Mouse (Mus musculus): Measurements from ENCODE around the gene Rad23a. TPM values are rescaled to one million over a fixed set of nuclear protein-coding genes. Genes with fewer than 3 reads are reported as not detected.

Gene Rad23a
- polyA plus RNA-seq, 1 experiment from 2014 or later = 130 TPM

DNA sequence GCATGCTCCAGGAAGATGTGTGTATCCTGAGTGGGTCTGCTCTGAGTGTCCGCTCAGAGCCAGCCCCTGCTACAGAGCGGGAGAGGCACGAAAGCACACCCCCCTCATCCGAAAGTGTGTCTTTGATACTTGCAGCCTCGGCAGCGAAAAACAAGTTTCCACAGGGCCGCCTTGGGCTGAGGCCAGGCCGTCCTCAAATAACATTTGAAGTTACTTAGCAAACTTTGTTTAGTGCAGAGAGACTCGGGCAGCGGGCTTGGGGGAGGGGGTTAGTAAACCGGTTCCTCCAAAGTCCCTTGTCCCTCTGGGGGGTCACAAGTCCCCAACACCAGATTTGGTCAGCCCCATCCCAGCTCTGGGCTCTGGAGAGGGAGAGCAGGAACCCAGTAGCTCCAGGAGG, 51.6 kb downstream of the Rad23a start:
- H3K36me3 ChIP-seq (replicated peaks) = no peaks in the 10 kb centered on the region
- 7% methylated on average over 11 of the region's 11 CpGs for WGBS
- H3K4me1 ChIP-seq = peaks cover 33% of the 10 kb centered on the region
- H3K4me3 ChIP-seq = no peak overlapping the region
- H3K27ac ChIP-seq = no peak overlapping the region
- H3K27me3 ChIP-seq (ENCODE audit: poor library complexity, severe bottlenecking) = peaks cover 100% of the 10 kb centered on the region
- H3K9me3 ChIP-seq = no peaks in the 10 kb centered on the region
- DNase-seq (ENCODE audit: extremely low spot score, low spot score) = no peak

DNA sequence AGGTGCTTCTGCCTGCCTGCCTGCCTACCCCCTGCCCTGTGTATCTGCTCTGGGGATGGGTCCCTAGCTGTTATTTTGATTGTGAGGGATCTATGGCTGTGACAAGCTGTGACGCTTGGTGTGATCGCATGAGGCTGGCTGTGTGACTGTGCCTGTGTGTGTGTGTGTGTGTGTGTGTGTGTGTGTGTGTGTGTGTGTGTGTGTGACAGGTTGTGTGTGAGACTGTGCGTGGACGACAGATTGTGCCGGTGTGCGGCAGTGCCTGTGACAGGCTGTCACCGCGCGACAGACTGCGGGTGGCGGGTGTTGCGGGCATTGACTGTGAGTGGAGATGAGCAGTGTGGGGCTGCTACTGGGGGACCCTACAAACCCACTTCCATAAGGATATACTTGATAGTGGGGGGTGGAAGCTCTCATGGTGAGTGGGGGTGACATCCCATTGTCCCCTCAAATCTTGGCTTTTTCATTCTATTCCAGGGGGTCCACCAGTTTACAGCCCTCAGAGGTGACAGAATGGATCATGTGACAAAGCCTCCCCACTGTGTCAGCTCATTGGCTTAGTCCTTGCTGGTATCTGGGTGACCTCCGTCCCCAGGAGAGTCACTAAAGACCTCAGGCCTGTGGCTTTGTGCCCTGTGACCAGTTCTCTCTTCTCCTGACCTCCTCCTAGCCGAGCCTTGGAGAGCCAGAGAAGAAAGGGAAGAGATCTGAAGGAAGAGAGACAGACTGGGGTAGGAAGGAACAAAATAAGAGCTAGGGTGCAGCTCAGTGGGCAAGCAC, 52.8 kb downstream of the Rad23a start:
- H3K27ac ChIP-seq = no peak overlapping the region
- DNase-seq (ENCODE audit: extremely low spot score, low spot score) = peak; percentile 15
- peaks cover 28% of the 10 kb centered on the region for H3K4me1 ChIP-seq
- peaks cover 100% of the 10 kb centered on the region for H3K27me3 ChIP-seq (ENCODE audit: poor library complexity, severe bottlenecking)
- no peak overlapping the region for H3K4me3 ChIP-seq
- H3K9me3 ChIP-seq = no peaks in the 10 kb centered on the region
- WGBS = 1% methylated on average over 13 of the region's 14 CpGs
- no peaks in the 10 kb centered on the region for H3K36me3 ChIP-seq (replicated peaks)

DNA sequence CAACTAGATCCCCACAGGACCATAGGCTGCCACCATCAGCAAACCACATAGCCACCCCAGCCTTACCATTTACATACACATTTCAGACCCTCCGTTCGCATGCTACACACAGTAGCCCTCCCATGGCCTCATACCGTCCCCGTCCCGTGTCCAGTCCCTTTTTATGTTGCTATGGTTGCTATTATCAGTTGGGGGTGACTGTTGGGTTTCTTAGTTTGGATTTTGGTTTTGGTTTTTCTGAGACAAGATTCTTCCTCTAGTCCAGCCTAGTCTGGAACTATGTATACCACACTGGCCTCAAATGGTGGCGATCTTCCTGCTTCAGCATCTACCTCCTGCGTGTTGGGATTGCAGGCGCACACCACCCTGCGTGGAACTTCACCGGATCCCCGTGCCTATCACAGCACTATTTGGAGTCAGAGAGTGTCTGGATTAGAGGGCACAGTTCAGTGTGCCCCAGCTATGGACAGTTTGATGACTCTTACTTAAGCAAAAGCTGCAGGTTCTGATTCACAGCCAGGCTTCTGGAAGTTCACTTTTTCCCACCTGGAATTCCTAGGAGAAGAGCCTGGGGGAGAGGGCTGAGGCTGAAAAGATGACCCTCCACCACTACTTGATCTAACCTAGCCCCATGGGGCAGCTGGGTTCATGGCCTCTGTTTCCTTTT, 53.5 kb downstream of the Rad23a start:
- DNase-seq (ENCODE audit: extremely low spot score, low spot score) = peak; percentile 24
- Histone ChIP-seq H3K36me3 (replicated peaks) (no peaks in the 10 kb centered on the region), H3K4me1 (peaks cover 31% of the 10 kb centered on the region), H3K27ac (no peak overlapping the region), H3K4me3 (no peak overlapping the region), H3K9me3 (no peaks in the 10 kb centered on the region), H3K27me3 (ENCODE audit: poor library complexity, severe bottlenecking) (peaks cover 100% of the 10 kb centered on the region)
- 3% methylated on average over 11 of the region's 11 CpGs for WGBS

DNA sequence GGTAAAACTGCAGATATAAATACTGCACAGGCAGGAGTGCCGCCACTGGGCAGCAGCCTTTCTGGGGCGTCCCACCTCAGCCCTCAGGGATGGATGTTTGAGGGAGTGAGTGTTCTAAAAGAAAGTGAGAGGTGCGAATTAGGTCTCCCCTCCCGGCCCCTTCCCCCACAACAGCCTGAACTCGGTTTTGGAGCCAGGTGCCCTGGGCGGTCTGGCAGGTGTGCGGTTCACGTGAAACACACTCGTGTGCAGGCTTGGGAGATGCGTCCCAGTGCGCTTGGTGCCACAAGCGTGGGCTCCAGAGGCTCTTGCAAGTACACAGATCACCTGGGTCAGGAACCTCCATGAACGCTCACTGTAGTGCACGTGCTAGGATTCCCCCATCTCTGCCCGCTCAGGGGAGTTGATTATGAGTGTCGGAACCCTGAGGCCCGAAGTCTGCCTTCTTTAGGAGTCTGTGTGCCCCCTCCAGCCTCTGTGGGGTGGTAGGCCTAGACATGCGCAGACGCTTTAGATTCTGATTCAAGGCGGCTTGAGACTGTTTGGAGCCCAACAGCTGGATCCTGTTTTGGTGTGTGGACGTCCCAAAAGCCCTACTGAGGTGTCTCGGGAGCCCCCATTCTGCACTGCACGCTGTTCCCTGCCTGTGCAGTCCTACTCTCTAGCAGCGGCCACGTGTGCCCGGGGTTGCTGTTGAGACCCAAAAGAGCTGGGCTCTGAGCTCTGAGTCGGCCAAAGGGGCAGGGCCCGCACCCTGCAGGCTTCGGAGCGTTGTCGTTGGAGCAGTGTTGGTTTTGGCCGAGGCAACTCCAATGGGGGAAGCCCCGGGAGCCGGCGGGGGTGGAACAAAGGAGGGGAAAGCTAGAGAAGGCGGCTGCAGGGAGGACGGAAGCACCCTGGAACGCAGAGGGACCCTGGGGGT, 54.4 kb downstream of the Rad23a start:
- H3K36me3 ChIP-seq (replicated peaks) = no peaks in the 10 kb centered on the region
- WGBS = under 1% methylated on average over 38 of the region's 38 CpGs
- no peaks in the 10 kb centered on the region for H3K9me3 ChIP-seq
- H3K27ac ChIP-seq = no peak overlapping the region
- DNase-seq (ENCODE audit: extremely low spot score, low spot score) = peak; percentile 40
- peaks cover 100% of the 10 kb centered on the region for H3K27me3 ChIP-seq (ENCODE audit: poor library complexity, severe bottlenecking)
- no peak overlapping the region for H3K4me3 ChIP-seq
- peaks cover 39% of the 10 kb centered on the region for H3K4me1 ChIP-seq

DNA sequence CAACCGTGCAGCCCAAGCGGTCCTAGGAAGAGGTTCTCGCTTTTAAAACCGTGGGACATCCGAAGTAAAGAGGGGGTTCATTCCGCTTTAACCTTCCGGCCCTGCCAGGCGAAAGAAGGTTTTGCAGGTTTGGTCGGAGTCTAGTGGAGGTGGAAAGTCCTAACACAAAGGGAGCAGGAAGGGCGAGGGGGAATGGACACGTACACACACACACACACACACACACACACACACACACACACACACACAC, 55.0 kb downstream of the Rad23a start:
- H3K4me3 ChIP-seq = no peak overlapping the region
- no peaks in the 10 kb centered on the region for H3K36me3 ChIP-seq (replicated peaks)
- under 1% methylated on average over 11 of the region's 11 CpGs for WGBS
- H3K9me3 ChIP-seq = no peaks in the 10 kb centered on the region
- peaks cover 100% of the 10 kb centered on the region for H3K27me3 ChIP-seq (ENCODE audit: poor library complexity, severe bottlenecking)
- peak; percentile 19 for DNase-seq (ENCODE audit: extremely low spot score, low spot score)
- H3K27ac ChIP-seq = no peak overlapping the region
- H3K4me1 ChIP-seq = peaks cover 39% of the 10 kb centered on the region

DNA sequence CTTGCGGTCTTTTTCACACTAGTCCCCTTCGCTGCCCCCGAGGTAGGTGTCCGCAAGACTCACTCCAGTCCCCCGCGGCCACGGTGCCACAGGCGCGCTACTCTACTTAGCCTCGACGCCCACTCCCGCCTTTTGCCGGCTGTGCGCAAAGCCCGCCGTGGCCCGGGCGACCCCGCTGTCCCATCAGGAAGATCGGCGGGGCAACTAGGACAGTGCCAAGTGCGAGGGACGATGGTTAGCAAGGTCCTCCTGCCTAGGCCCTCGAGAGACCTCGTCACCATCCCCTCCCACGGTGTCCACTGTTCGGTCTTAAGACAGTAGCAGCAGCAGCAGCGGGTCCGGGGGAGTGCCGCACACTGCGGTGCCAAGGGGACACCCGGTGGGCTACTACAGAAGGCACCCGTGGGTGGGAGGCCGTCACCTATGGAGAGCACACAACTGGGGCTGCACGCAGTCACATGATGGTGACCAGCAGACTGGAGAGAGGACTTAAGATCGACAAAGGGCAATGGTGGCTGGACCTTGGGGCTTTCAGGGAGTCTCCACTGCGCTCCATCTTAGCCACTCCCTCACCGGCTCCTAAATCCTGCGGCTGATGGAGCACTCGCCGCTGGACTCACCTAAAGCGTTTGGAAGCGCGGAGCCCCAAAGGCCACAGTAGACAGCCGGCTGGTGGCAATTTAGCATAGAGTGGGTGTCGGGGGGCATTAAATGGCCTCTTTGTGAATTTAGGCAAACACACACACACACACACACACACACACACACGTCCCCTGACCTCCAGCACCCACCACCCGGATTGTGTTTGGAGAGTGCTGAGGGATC, 55.6 kb downstream of the Rad23a start:
- peak overlapping the region; percentile 5; the same call in 1 of the 2 replicates for H3K4me3 ChIP-seq
- no peak overlapping the region for H3K27ac ChIP-seq
- H3K27me3 ChIP-seq (ENCODE audit: poor library complexity, severe bottlenecking) = peaks cover 100% of the 10 kb centered on the region
- H3K9me3 ChIP-seq = no peaks in the 10 kb centered on the region
- under 1% methylated on average over 48 of the region's 48 CpGs for WGBS
- no peaks in the 10 kb centered on the region for H3K36me3 ChIP-seq (replicated peaks)
- peak; percentile 48 for DNase-seq (ENCODE audit: extremely low spot score, low spot score)
- H3K4me1 ChIP-seq = peaks cover 42% of the 10 kb centered on the region

Small RNA genes within 50 kb of the gene (microRNA-seq; reads per million reads assigned to microRNA genes)
- 2.4 reads per million for gene Mir7069

Other genes with a start within 250 kb of the Rad23a start
- gene Ier2, start 177.8 kb downstream of the Rad23a start, polyA plus RNA-seq (2016; fragmentation: Nextera tagmentation; extraction: Ambion mirVana) = 91.4 and 96.9 TPM in 2 replicates
- gene Trmt1, start 154.4 kb downstream of the Rad23a start, polyA plus RNA-seq (2016; fragmentation: Nextera tagmentation; extraction: Ambion mirVana) = 68.8 and 69.3 TPM in 2 replicates
- 31.3 and 31.5 TPM in 2 replicates for gene Nacc1, start 152.8 kb downstream of the Rad23a start, polyA plus RNA-seq (2016; fragmentation: Nextera tagmentation; extraction: Ambion mirVana)
- 4.9 and 5.8 TPM in 2 replicates for gene Lyl1, start 139.2 kb downstream of the Rad23a start, polyA plus RNA-seq (2016; fragmentation: Nextera tagmentation; extraction: Ambion mirVana)
- gene G430095P16Rik, start 117.7 kb downstream of the Rad23a start, polyA plus RNA-seq (2016; fragmentation: Nextera tagmentation; extraction: Ambion mirVana) = 1.3 and 2.1 TPM in 2 replicates
- gene Nfix, start 40.3 kb downstream of the Rad23a start, polyA plus RNA-seq (2016; fragmentation: Nextera tagmentation; extraction: Ambion mirVana) = 0.46 and 1.8 TPM in 2 replicates
- 2.9 and 3.5 TPM in 2 replicates for gene Dand5, start 17.8 kb downstream of the Rad23a start, polyA plus RNA-seq (2016; fragmentation: Nextera tagmentation; extraction: Ambion mirVana)
- gene Gadd45gip1, start 9.1 kb downstream of the Rad23a start, polyA plus RNA-seq (2016; fragmentation: Nextera tagmentation; extraction: Ambion mirVana) = 49.1 and 49.6 TPM in 2 replicates
- 735 and 764 TPM in 2 replicates for gene Calr, start 6.3 kb upstream of the Rad23a start, polyA plus RNA-seq (2016; fragmentation: Nextera tagmentation; extraction: Ambion mirVana)
- 143 and 144 TPM in 2 replicates for gene Farsa, start 16.3 kb upstream of the Rad23a start, polyA plus RNA-seq (2016; fragmentation: Nextera tagmentation; extraction: Ambion mirVana)
- 91.1 and 92.7 TPM in 2 replicates for gene Syce2, start 31.4 kb upstream of the Rad23a start, polyA plus RNA-seq (2016; fragmentation: Nextera tagmentation; extraction: Ambion mirVana)
- 44.6 and 49.6 TPM in 2 replicates for gene Gcdh, start 53.3 kb upstream of the Rad23a start, polyA plus RNA-seq (2016; fragmentation: Nextera tagmentation; extraction: Ambion mirVana)
- gene Klf1, start 61.3 kb upstream of the Rad23a start, polyA plus RNA-seq (2016; fragmentation: Nextera tagmentation; extraction: Ambion mirVana) = 18.3 and 24.3 TPM in 2 replicates
- 7.9 and 9.2 TPM in 2 replicates for gene Dnase2a, start 67.9 kb upstream of the Rad23a start, polyA plus RNA-seq (2016; fragmentation: Nextera tagmentation; extraction: Ambion mirVana)
- 2.6 and 3.8 TPM in 2 replicates for gene Mast1, start 96.7 kb upstream of the Rad23a start, polyA plus RNA-seq (2016; fragmentation: Nextera tagmentation; extraction: Ambion mirVana)
- gene Rtbdn, start 106.3 kb upstream of the Rad23a start, polyA plus RNA-seq (2016; fragmentation: Nextera tagmentation; extraction: Ambion mirVana) = 1.3 and 1.8 TPM in 2 replicates
- not detected in 2 replicates for gene Gm49661, start 128.8 kb upstream of the Rad23a start, polyA plus RNA-seq (2016; fragmentation: Nextera tagmentation; extraction: Ambion mirVana)
- 1,199 and 1,255 TPM in 2 replicates for gene Prdx2, start 128.9 kb upstream of the Rad23a start, polyA plus RNA-seq (2016; fragmentation: Nextera tagmentation; extraction: Ambion mirVana)
- 163 and 173 TPM in 2 replicates for gene Rnaseh2a, start 129.1 kb upstream of the Rad23a start, polyA plus RNA-seq (2016; fragmentation: Nextera tagmentation; extraction: Ambion mirVana)
- 3.8 and 4.0 TPM in 2 replicates for gene Junb, start 138.1 kb upstream of the Rad23a start, polyA plus RNA-seq (2016; fragmentation: Nextera tagmentation; extraction: Ambion mirVana)
- 18.3 and 19.0 TPM in 2 replicates for gene Hook2, start 149.9 kb upstream of the Rad23a start, polyA plus RNA-seq (2016; fragmentation: Nextera tagmentation; extraction: Ambion mirVana)
- gene Best2, start 173.9 kb upstream of the Rad23a start, polyA plus RNA-seq (2016; fragmentation: Nextera tagmentation; extraction: Ambion mirVana) = not detected in 2 replicates
- 164 and 166 TPM in 2 replicates for gene Asna1, start 184.6 kb upstream of the Rad23a start, polyA plus RNA-seq (2016; fragmentation: Nextera tagmentation; extraction: Ambion mirVana)
- 123 and 142 TPM in 2 replicates for gene Trir, start 186.2 kb upstream of the Rad23a start, polyA plus RNA-seq (2016; fragmentation: Nextera tagmentation; extraction: Ambion mirVana)
- 31.5 and 33.2 TPM in 2 replicates for gene Tnpo2, start 196.2 kb upstream of the Rad23a start, polyA plus RNA-seq (2016; fragmentation: Nextera tagmentation; extraction: Ambion mirVana)
- gene Fbxw9, start 219.4 kb upstream of the Rad23a start, polyA plus RNA-seq (2016; fragmentation: Nextera tagmentation; extraction: Ambion mirVana) = 22.9 and 26.3 TPM in 2 replicates
- not detected in 2 replicates for gene Gm5741, start 227.3 kb upstream of the Rad23a start, polyA plus RNA-seq (2016; fragmentation: Nextera tagmentation; extraction: Ambion mirVana)
- gene Dhps, start 231.1 kb upstream of the Rad23a start, polyA plus RNA-seq (2016; fragmentation: Nextera tagmentation; extraction: Ambion mirVana) = 67.2 and 68.5 TPM in 2 replicates
- 139 and 142 TPM in 2 replicates for gene Wdr83os, start 240.1 kb upstream of the Rad23a start, polyA plus RNA-seq (2016; fragmentation: Nextera tagmentation; extraction: Ambion mirVana)
- gene Wdr83, start 240.6 kb upstream of the Rad23a start, polyA plus RNA-seq (2016; fragmentation: Nextera tagmentation; extraction: Ambion mirVana) = 58.4 and 63.3 TPM in 2 replicates
- gene Man2b1, start 242.6 kb upstream of the Rad23a start, polyA plus RNA-seq (2016; fragmentation: Nextera tagmentation; extraction: Ambion mirVana) = 21.9 and 24.1 TPM in 2 replicates